9 mouse cellular contexts compared by ENCODE assay signal in the genomic region with DNA sequence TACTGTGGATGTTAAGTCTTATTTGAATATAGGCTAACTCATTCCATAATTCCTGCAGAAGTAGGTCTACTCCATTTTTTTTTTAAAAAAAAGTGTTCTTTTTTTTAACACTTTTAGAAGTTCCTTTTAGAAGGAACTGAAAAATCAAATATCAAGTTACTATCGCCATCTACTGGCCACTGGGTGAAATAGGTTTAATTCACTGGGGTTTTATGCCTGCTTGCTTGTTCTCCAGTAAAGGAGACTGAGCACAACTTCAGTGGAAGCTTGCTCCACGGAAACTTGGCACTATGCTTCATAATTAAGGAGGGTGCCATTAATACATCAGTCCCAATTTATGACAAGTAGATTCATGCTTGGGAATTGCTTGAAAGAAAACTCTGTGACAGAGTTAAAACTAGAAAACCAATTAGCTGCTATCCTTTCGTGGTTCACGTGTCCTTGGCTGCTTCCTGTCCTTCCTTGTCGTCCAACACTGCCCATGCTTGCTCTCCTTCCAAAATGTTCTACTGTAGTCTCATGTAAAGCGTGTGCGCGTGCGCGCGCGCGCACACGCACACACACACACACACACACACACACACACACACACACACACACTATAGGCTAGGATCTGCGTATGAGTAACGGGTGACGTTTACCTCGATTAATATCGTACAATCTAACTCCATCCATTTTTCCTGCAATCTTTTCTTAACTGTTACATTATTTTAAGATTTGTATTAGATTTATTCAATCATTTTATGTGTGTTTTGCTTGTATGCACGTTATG. TPM values are rescaled to one million over a fixed set of nuclear protein-coding genes. Genes with fewer than 3 reads are reported as not detected.
DNase-seq lines count a peak whose midpoint lies in the region; ATAC-seq and TF ChIP-seq lines count a peak whose summit lies in the region.
"Had no signal": no experiment of that assay in that cellular context is flagged by ENCODE, and none has a peak within 500 bp of the region (broad histone marks: within the 10 kb centered on the region; RNA-seq: fewer than 3 reads in every experiment).

No protein-coding gene starts in this region.

- no peak for TF ChIP-seq POLR2A in thymus, adult 2 months (IDR thresholded peaks at IDR 0.05; ENCODE audit: control insufficient read depth, extremely low read depth, insufficient read depth, low read length, poor library complexity)

- H3K36me3 ChIP-seq in hindbrain, embryonic 12.5 days = no peaks in the 10 kb centered on the region
- H3K36me3 ChIP-seq in hindbrain, embryonic 10.5 days = no peaks in the 10 kb centered on the region
- H3K36me3 ChIP-seq in hindbrain, postnatal 0 days (ENCODE audit: insufficient read depth, low read length) = no peaks in the 10 kb centered on the region
- no peaks in the 10 kb centered on the region for H3K36me3 ChIP-seq in thymus, adult 2 months (ENCODE audit: control insufficient read depth, insufficient read depth, low read length)

- H3K4me3 ChIP-seq in hindbrain, embryonic 12.5 days = no peak overlapping the region
- no peak overlapping the region for H3K4me3 ChIP-seq in hindbrain, embryonic 10.5 days
- no peak overlapping the region for H3K4me3 ChIP-seq in hindbrain, postnatal 0 days (ENCODE audit: low read length)
- no peak overlapping the region for H3K4me3 ChIP-seq in thymus, adult 2 months (ENCODE audit: control insufficient read depth, insufficient read depth, low read length)

- H3K9me3 ChIP-seq in hindbrain, embryonic 12.5 days (replicated peaks) = no peaks in the 10 kb centered on the region
- H3K9me3 ChIP-seq in hindbrain, embryonic 10.5 days = no peaks in the 10 kb centered on the region
- no peaks in the 10 kb centered on the region for H3K9me3 ChIP-seq in hindbrain, postnatal 0 days (ENCODE audit: low read length)

- WGBS in hindbrain, embryonic 12.5 days = 81% methylated on average over 20 of the region's 20 CpGs
- 78% methylated on average over 20 of the region's 20 CpGs for WGBS in hindbrain, embryonic 10.5 days
- WGBS in hindbrain, postnatal 0 days = 80% methylated on average over 20 of the region's 20 CpGs
- 81% methylated on average over 20 of the region's 20 CpGs for WGBS in thymus, adult 2 months

- DNase-seq in hindbrain, embryonic 10.5 days (ENCODE audit: low spot score) = no peak
- DNase-seq in A20 (ENCODE audit: low read depth, low spot score) (peak; percentile 51), ZHBTc4 (ENCODE audit: low read depth, low spot score) (peak; percentile 72)
- peak; percentile 86 for DNase-seq in hindbrain, postnatal 0 days (ENCODE audit: low spot score)
- no peak for DNase-seq in layer of hippocampus, postnatal 25 days (ENCODE audit: extremely low spot score in 1 of 2, low spot score in 1 of 2)
- no peak for DNase-seq in thymus, adult 2 months
- no peak for DNase-seq in heart, postnatal 4 days
- DNase-seq: layer of hippocampus, adult 9-11 months had no signal

- no peak overlapping the region for H3K27ac ChIP-seq in hindbrain, embryonic 12.5 days
- H3K27ac ChIP-seq in hindbrain, embryonic 10.5 days = no peak overlapping the region
- no peak overlapping the region for H3K27ac ChIP-seq in hindbrain, postnatal 0 days
- H3K27ac ChIP-seq in thymus, adult 2 months (ENCODE audit: control insufficient read depth, insufficient read depth, low read length) = no peak overlapping the region

- H3K27me3 ChIP-seq in hindbrain, embryonic 12.5 days = no peaks in the 10 kb centered on the region
- H3K27me3 ChIP-seq in hindbrain, embryonic 10.5 days (ENCODE audit: insufficient read depth, poor library complexity, severe bottlenecking) = 0 out of 2 replicates have a peak, but pooled peaks cover 4% of the 10 kb centered on the region
- H3K27me3 ChIP-seq in hindbrain, postnatal 0 days (ENCODE audit: insufficient read depth, low read length) = no peaks in the 10 kb centered on the region
- H3K27me3 ChIP-seq in thymus, adult 2 months (ENCODE audit: control insufficient read depth, insufficient read depth, low read length) = no peaks in the 10 kb centered on the region

- H3K4me1 ChIP-seq in hindbrain, embryonic 12.5 days = peaks cover 6% of the 10 kb centered on the region
- peaks cover 19% of the 10 kb centered on the region; the same call in 1 of the 2 replicates for H3K4me1 ChIP-seq in hindbrain, embryonic 10.5 days (replicated peaks)
- no peaks in the 10 kb centered on the region for H3K4me1 ChIP-seq in hindbrain, postnatal 0 days (ENCODE audit: insufficient read depth, low read length)
- no peaks in the 10 kb centered on the region for H3K4me1 ChIP-seq in thymus, adult 2 months (replicated peaks; ENCODE audit: control insufficient read depth, insufficient read depth, low read length)

- ATAC-seq in hindbrain, embryonic 12.5 days (ENCODE audit: low FRiP score) = 0 out of 2 replicates have a peak, but pooled peaks have one; percentile 46
- ATAC-seq in hindbrain, postnatal 0 days = peak; percentile 36; the same call in 1 of the 2 replicates

- TF ChIP-seq CTCF in hindbrain, postnatal 0 days (IDR thresholded peaks at IDR 0.05; ENCODE audit: low read depth) = peak; percentile 73
- no peak for TF ChIP-seq CTCF in thymus, adult 2 months (IDR thresholded peaks at IDR 0.05; ENCODE audit: borderline replicate concordance, control insufficient read depth, extremely low read depth, insufficient read depth, low read length, poor library complexity)

- H3K4me2 ChIP-seq in hindbrain, embryonic 12.5 days (replicated peaks) = no peak overlapping the region
- no peak overlapping the region for H3K4me2 ChIP-seq in hindbrain, postnatal 0 days (ENCODE audit: low read depth, low read length)

- H3K9ac ChIP-seq in hindbrain, embryonic 12.5 days = no peak overlapping the region
- H3K9ac ChIP-seq in hindbrain, postnatal 0 days (replicated peaks; ENCODE audit: low read length) = no peak overlapping the region

RNA-seq across cellular contexts. Expression of gene Atg4c, which starts 10.9 kb away (rescaled TPM):
- polyA plus RNA-seq in hindbrain, embryonic 12.5 days (2016; fragmentation: Nextera tagmentation; extraction: Ambion mirVana) = 18.7 and 19.8 TPM in 2 replicates
- 11.8 and 13.0 TPM in 2 replicates for polyA plus RNA-seq in hindbrain, embryonic 10.5 days (2016; fragmentation: Nextera tagmentation; extraction: Ambion mirVana)
- total RNA-seq in hindbrain, postnatal 0 days (2014; rRNA removed) = 9.9 and 17.9 TPM in 2 replicates
- polyA plus RNA-seq in hindbrain, postnatal 0 days (2015; fragmentation: Nextera tagmentation; extraction: Ambion mirVana) = 14.9 and 15.6 TPM in 2 replicates
- 10 to 100 TPM; 32.5 to 35.1 TPM for total RNA-seq in layer of hippocampus, postnatal 25 days (2021)
- polyA plus RNA-seq in thymus, adult 2 months (2012; rRNA removed) = 0.80 and 0.83 TPM in 2 replicates
- 1 to 10 TPM; 5.3 to 5.5 TPM for total RNA-seq in heart, postnatal 4 days (2021)

Comparison
In these comparisons a context has a peak if more than half of its experiments do, and no peak if none do; other contexts are left out.
1. DNase-seq: peak in A20 (single experiment), ZHBTc4 (single experiment) and hindbrain, postnatal 0 days (single experiment); none in hindbrain, embryonic 10.5 days (single experiment), layer of hippocampus, postnatal 25 days (0 of 2), thymus, adult 2 months (single experiment) and heart, postnatal 4 days (single experiment).